Mouse (Mus musculus) embryonic facial prominence, embryonic 14.5 days (tissue): ENCODE results near the gene Crygn. TPM values are rescaled to one million over a fixed set of nuclear protein-coding genes. Genes with fewer than 3 reads are reported as not detected.
A peak's percentile ranks its signal among the peaks of the same experiment; 100 is the strongest.

Experiments used
- ATAC-seq: fragments of 200-750 bp; cut with Nextera tagmentation; 2 replicates; pipeline ENCODE4 v1.8.0; 2017; ENCODE audit warnings: low read depth, moderate number of reproducible peaks, moderate TSS enrichment
- DNase-seq: peaks from one replicate; pipeline ENCODE4 v3.0.0-alpha.2; 2015; ENCODE audit warnings: low spot score
- H3K27ac ChIP-seq: fragments of 300-500 bp; sonication (generic); replicated peaks from 2 replicates; pipeline ENCODE4 v1.5.1; 2014; ENCODE audit warnings: low read depth, mild to moderate bottlenecking, low read length, moderate library complexity
- H3K27me3 ChIP-seq: fragments of 300-500 bp; sonication (generic); replicated peaks from 2 replicates; pipeline ENCODE4 v1.6.1; 2014; ENCODE audit warnings: low read length; ENCODE audit not compliant: control insufficient read depth, insufficient read depth
- H3K36me3 ChIP-seq: fragments of 300-500 bp; sonication (generic); 2 replicates; pipeline ENCODE4 v1.6.1; 2014; ENCODE audit warnings: low read length, mixed read lengths; ENCODE audit not compliant: control insufficient read depth, insufficient read depth
- H3K4me1 ChIP-seq: fragments of 300-500 bp; sonication (generic); 2 replicates; pipeline ENCODE4 v1.6.1; 2014; ENCODE audit warnings: antibody characterized with exemption, low read length; ENCODE audit not compliant: control insufficient read depth, insufficient read depth
- H3K4me2 ChIP-seq: fragments of 300-500 bp; sonication (generic); 2 replicates; pipeline ENCODE4 v1.6.1; 2014; ENCODE audit warnings: low read depth, mild to moderate bottlenecking, low read length, moderate library complexity, mixed read lengths
- H3K4me3 ChIP-seq: fragments of 300-500 bp; sonication (generic); 2 replicates; pipeline ENCODE4 v1.5.1; 2014; ENCODE audit warnings: low read depth, mild to moderate bottlenecking, low read length
- H3K9ac ChIP-seq: fragments of 300-500 bp; sonication (generic); 2 replicates; pipeline ENCODE4 v1.6.1; 2014; ENCODE audit warnings: low read depth, mild to moderate bottlenecking, low read length, moderate library complexity, mixed read lengths
- H3K9me3 ChIP-seq: fragments of 300-500 bp; sonication (generic); 2 replicates; pipeline ENCODE4 v1.6.1; 2016; ENCODE audit warnings: low read length; ENCODE audit not compliant: control insufficient read depth
- WGBS: fragments of 180-500 bp; shearing (Covaris S2); extraction: QIAGEN DNeasy Blood & Tissue Kit; methylation state at CpG from one replicate; pipeline ENCODE4 v1.1.7; 2014; 5-methylcytosine and 5-hydroxymethylcytosine counted together
- polyA plus RNA-seq: library from polyadenylated mRNA; unstranded; fragments of >200 nt; fragmentation: Nextera tagmentation; extraction: Ambion mirVana; gene quantifications from 2 replicates; pipeline ENCODE4 v1.2.1, GENCODE M21; 2014

Crygn gene
- polyA plus RNA-seq, 1 experiment from 2014 or later, result not detected

GRCm38 (mm10) chr5:24752175-24752498, 5.7 kb downstream of the Crygn start:
- Histone ChIP-seq H3K4me2 (peak overlapping the region; percentile 77), H3K4me1 (peaks cover 27% of the 10 kb centered on the region), H3K4me3 (peak overlapping the region; percentile 67), H3K27ac (peak overlapping the region; percentile 96), H3K9me3 (no peaks in the 10 kb centered on the region), H3K9ac (peak overlapping the region; percentile 90), H3K27me3 (no peaks in the 10 kb centered on the region), H3K36me3 (no peaks in the 10 kb centered on the region)
- no peak for ATAC-seq
- 3% methylated on average over 2 of the region's 2 CpGs for WGBS
- no peak for DNase-seq

- H3K4me2 ChIP-seq, result peak overlapping the region; percentile 77
- DNase-seq, result peak; percentile 92
- H3K4me1 ChIP-seq, result peaks cover 27% of the 10 kb centered on the region
- H3K36me3 ChIP-seq, result no peaks in the 10 kb centered on the region
- no peaks in the 10 kb centered on the region for H3K27me3 ChIP-seq
- H3K27ac ChIP-seq, result peak overlapping the region; percentile 96
- no peaks in the 10 kb centered on the region for H3K9me3 ChIP-seq
- 3% methylated on average over 24 of the region's 25 CpGs for WGBS
- H3K9ac ChIP-seq, result peak overlapping the region; percentile 90
- ATAC-seq, result peak; percentile 81
- peak overlapping the region; percentile 67 for H3K4me3 ChIP-seq
These were observed 6.3 kb downstream of the Crygn start for GRCm38 (mm10) chr5:24751305-24752174.

GRCm38 (mm10) chr5:24750321-24751304, 7.2 kb downstream of the Crygn start:
- no peaks in the 10 kb centered on the region for H3K36me3 ChIP-seq
- peak overlapping the region; percentile 67 for H3K4me3 ChIP-seq
- DNase-seq (peak; percentile 94), ATAC-seq (peak; percentile 85)
- H3K9ac ChIP-seq, result peak overlapping the region; percentile 90
- peak overlapping the region; percentile 77 for H3K4me2 ChIP-seq
- H3K9me3 ChIP-seq, result no peaks in the 10 kb centered on the region
- peak overlapping the region; percentile 96 for H3K27ac ChIP-seq
- H3K4me1 ChIP-seq, result peaks cover 27% of the 10 kb centered on the region
- 3% methylated on average over 55 of the region's 59 CpGs for WGBS
- no peaks in the 10 kb centered on the region for H3K27me3 ChIP-seq

GRCm38 (mm10) chr5:24749731-24750130, 8.1 kb downstream of the Crygn start:
- H3K4me3 ChIP-seq, result peak overlapping the region; percentile 67
- ATAC-seq, result no peak
- peak overlapping the region; percentile 77 for H3K4me2 ChIP-seq
- H3K4me1 ChIP-seq, result peaks cover 22% of the 10 kb centered on the region
- peak overlapping the region; percentile 90 for H3K9ac ChIP-seq
- H3K27me3 ChIP-seq, result no peaks in the 10 kb centered on the region
- no peaks in the 10 kb centered on the region for H3K36me3 ChIP-seq
- DNase-seq, result no peak
- H3K9me3 ChIP-seq, result no peaks in the 10 kb centered on the region
- WGBS, result 55% methylated on average over 5 of the region's 5 CpGs
- peak overlapping the region; percentile 96 for H3K27ac ChIP-seq

- Histone ChIP-seq H3K36me3 (no peaks in the 10 kb centered on the region), H3K9ac (no peak overlapping the region), H3K27me3 (no peaks in the 10 kb centered on the region), H3K9me3 (no peaks in the 10 kb centered on the region), H3K4me2 (no peak overlapping the region), H3K4me3 (no peak overlapping the region), H3K4me1 (peaks cover 22% of the 10 kb centered on the region), H3K27ac (peak overlapping the region; percentile 40)
- ATAC-seq, result no peak
- DNase-seq, result peak; percentile 53
- 11% methylated on average over 6 of the region's 6 CpGs for WGBS
These were observed 10.3 kb downstream of the Crygn start for GRCm38 (mm10) chr5:24747533-24747932.

GRCm38 (mm10) chr5:24743956-24744355, 13.9 kb downstream of the Crygn start:
- peaks cover 18% of the 10 kb centered on the region for H3K4me1 ChIP-seq
- no peak for ATAC-seq
- no peak overlapping the region for H3K4me3 ChIP-seq
- H3K9me3 ChIP-seq, result no peaks in the 10 kb centered on the region
- 84% methylated on average over 10 of the region's 10 CpGs for WGBS
- H3K27me3 ChIP-seq, result no peaks in the 10 kb centered on the region
- H3K27ac ChIP-seq, result no peak overlapping the region
- no peaks in the 10 kb centered on the region for H3K36me3 ChIP-seq
- no peak overlapping the region for H3K4me2 ChIP-seq
- H3K9ac ChIP-seq, result no peak overlapping the region
- DNase-seq, result no peak

GRCm38 (mm10) chr5:24741172-24741885, 16.5 kb downstream of the Crygn start:
- Histone ChIP-seq H3K27me3 (no peaks in the 10 kb centered on the region), H3K4me1 (peaks cover 15% of the 10 kb centered on the region), H3K9ac (0 out of 2 replicates have a peak overlapping the region, but pooled peaks have one; percentile 10), H3K4me3 (no peak overlapping the region), H3K27ac (peak overlapping the region; percentile 74), H3K36me3 (no peaks in the 10 kb centered on the region), H3K9me3 (no peaks in the 10 kb centered on the region), H3K4me2 (no peak overlapping the region)
- DNase-seq (peak; percentile 77), ATAC-seq (peak; percentile 89)
- WGBS, result 23% methylated on average over 15 of the region's 15 CpGs

GRCm38 (mm10) chr5:24739141-24739753, 18.6 kb downstream of the Crygn start:
- 52% methylated on average over 15 of the region's 15 CpGs for WGBS
- Histone ChIP-seq H3K4me1 (peaks cover 15% of the 10 kb centered on the region), H3K36me3 (no peaks in the 10 kb centered on the region), H3K27me3 (no peaks in the 10 kb centered on the region), H3K4me3 (no peak overlapping the region), H3K9ac (no peak overlapping the region), H3K27ac (no peak overlapping the region), H3K9me3 (no peaks in the 10 kb centered on the region), H3K4me2 (no peak overlapping the region)
- ATAC-seq (no peak), DNase-seq (no peak)
